Comparison of ENCODE assay signal across 14 mouse cellular contexts in genomic region chr7:16918014-16918413, GRCm38 (mm10). TPM values are rescaled to one million over a fixed set of nuclear protein-coding genes. Genes with fewer than 3 reads are reported as not detected.
DNase-seq lines count a peak whose midpoint lies in the region; ATAC-seq and TF ChIP-seq lines count a peak whose summit lies in the region.
"Had no signal": no experiment of that assay in that cellular context is flagged by ENCODE, and none has a peak within 500 bp of the region (broad histone marks: within the 10 kb centered on the region; RNA-seq: fewer than 3 reads in every experiment).

No protein-coding gene starts in this region.

- no peak for TF ChIP-seq CTCF in layer of hippocampus, adult 2 months (conservative IDR thresholded peaks at IDR 0.05)

- H3K27ac ChIP-seq in forebrain, embryonic 12.5 days = 0 out of 2 replicates have a peak overlapping the region, but pooled peaks have one; percentile 8
- no peak overlapping the region for H3K27ac ChIP-seq in forebrain, embryonic 10.5 days
- peak overlapping the region; percentile 19; the same call in 1 of the 2 replicates for H3K27ac ChIP-seq in midbrain, embryonic 13.5 days
- no peak overlapping the region for H3K27ac ChIP-seq in midbrain, embryonic 15.5 days
- H3K27ac ChIP-seq in layer of hippocampus, adult 2 months = peak overlapping the region; percentile 87

- H3K4me3 ChIP-seq in forebrain, embryonic 12.5 days (replicated peaks) = no peak overlapping the region
- H3K4me3 ChIP-seq in forebrain, embryonic 10.5 days = no peak overlapping the region
- no peak overlapping the region for H3K4me3 ChIP-seq in midbrain, embryonic 13.5 days (replicated peaks)
- no peak overlapping the region for H3K4me3 ChIP-seq in midbrain, embryonic 15.5 days
- H3K4me3 ChIP-seq in layer of hippocampus, adult 2 months = no peak overlapping the region

- no peak for DNase-seq in forebrain, embryonic 10.5 days (ENCODE audit: extremely low spot score, low spot score)
- peak; percentile 78 to 81 for DNase-seq in layer of hippocampus, adult 2 months (ENCODE audit: low spot score in 2 of 2)
- peak; percentile 59 for DNase-seq in right cerebral cortex, postnatal 14 days
- no peak for DNase-seq in lung, postnatal 36 days
- no peak for DNase-seq in urinary bladder, adult 18-20 months (ENCODE audit: low spot score in 2 of 2)
- DNase-seq: B cell, adult 2 months; forebrain, postnatal 0 days; spleen, adult 18-20 months had no signal

- H3K27me3 ChIP-seq in forebrain, embryonic 12.5 days = no peaks in the 10 kb centered on the region
- no peaks in the 10 kb centered on the region for H3K27me3 ChIP-seq in forebrain, embryonic 10.5 days (ENCODE audit: poor library complexity, severe bottlenecking)
- no peaks in the 10 kb centered on the region for H3K27me3 ChIP-seq in midbrain, embryonic 13.5 days
- H3K27me3 ChIP-seq in midbrain, embryonic 15.5 days (replicated peaks) = no peaks in the 10 kb centered on the region

- H3K9ac ChIP-seq in forebrain, embryonic 12.5 days = no peak overlapping the region
- no peak overlapping the region for H3K9ac ChIP-seq in midbrain, embryonic 13.5 days (replicated peaks)
- H3K9ac ChIP-seq in midbrain, embryonic 15.5 days = no peak overlapping the region
- H3K9ac ChIP-seq: forebrain, postnatal 0 days had no signal

- H3K4me1 ChIP-seq in forebrain, embryonic 12.5 days = peaks cover 42% of the 10 kb centered on the region
- peaks cover 38% of the 10 kb centered on the region for H3K4me1 ChIP-seq in forebrain, embryonic 10.5 days
- H3K4me1 ChIP-seq in midbrain, embryonic 13.5 days (replicated peaks) = peaks cover 56% of the 10 kb centered on the region
- H3K4me1 ChIP-seq in midbrain, embryonic 15.5 days = peaks cover 48% of the 10 kb centered on the region

- WGBS in forebrain, embryonic 12.5 days = 85% methylated on average over 9 of the region's 9 CpGs
- WGBS in forebrain, embryonic 10.5 days = 92% methylated on average over 9 of the region's 9 CpGs
- WGBS in midbrain, embryonic 13.5 days = 85% methylated on average over 9 of the region's 9 CpGs
- WGBS in midbrain, embryonic 15.5 days = 77% methylated on average over 9 of the region's 9 CpGs

- no peak for ATAC-seq in forebrain, embryonic 12.5 days (ENCODE audit: low FRiP score)
- no peak for ATAC-seq in midbrain, embryonic 13.5 days
- no peak for ATAC-seq in midbrain, embryonic 15.5 days (replicated peaks)
- ATAC-seq: forebrain, postnatal 0 days had no signal

- peaks cover 61% of the 10 kb centered on the region for H3K36me3 ChIP-seq in forebrain, embryonic 12.5 days (replicated peaks)
- H3K36me3 ChIP-seq in forebrain, embryonic 10.5 days (replicated peaks) = peaks cover 87% of the 10 kb centered on the region
- H3K36me3 ChIP-seq in midbrain, embryonic 13.5 days = peaks cover 72% of the 10 kb centered on the region
- peaks cover 36% of the 10 kb centered on the region for H3K36me3 ChIP-seq in midbrain, embryonic 15.5 days (replicated peaks)

- no peak overlapping the region for H3K4me2 ChIP-seq in forebrain, embryonic 12.5 days
- no peak overlapping the region for H3K4me2 ChIP-seq in midbrain, embryonic 13.5 days (replicated peaks)
- H3K4me2 ChIP-seq in midbrain, embryonic 15.5 days = no peak overlapping the region
- H3K4me2 ChIP-seq: liver, embryonic 11.5 days had no signal

- H3K9me3 ChIP-seq in forebrain, embryonic 12.5 days = no peaks in the 10 kb centered on the region
- no peaks in the 10 kb centered on the region for H3K9me3 ChIP-seq in forebrain, embryonic 10.5 days
- H3K9me3 ChIP-seq in midbrain, embryonic 13.5 days = no peaks in the 10 kb centered on the region
- H3K9me3 ChIP-seq in midbrain, embryonic 15.5 days = no peaks in the 10 kb centered on the region

RNA-seq across cellular contexts. Expression of gene Calm3, which starts 5.9 kb away (rescaled TPM):
- polyA plus RNA-seq in forebrain, embryonic 12.5 days (2016; fragmentation: Nextera tagmentation; extraction: Ambion mirVana) = 227 and 234 TPM in 2 replicates
- 156 and 163 TPM in 2 replicates for polyA plus RNA-seq in forebrain, embryonic 10.5 days (2016; fragmentation: Nextera tagmentation; extraction: Ambion mirVana)
- 297 and 325 TPM in 2 replicates for polyA plus RNA-seq in midbrain, embryonic 13.5 days (2015; fragmentation: Nextera tagmentation; extraction: Ambion mirVana)
- 351 and 370 TPM in 2 replicates for polyA plus RNA-seq in midbrain, embryonic 15.5 days (2015; fragmentation: Nextera tagmentation; extraction: Ambion mirVana)
- 1,000 to 10,000 TPM; 2,074 to 2,160 TPM for total RNA-seq in layer of hippocampus, adult 2 months (2021)

RNA-seq across cellular contexts. Expression of gene Ptgir, which starts 11.7 kb away (rescaled TPM):
- polyA plus RNA-seq in forebrain, embryonic 12.5 days (2016; fragmentation: Nextera tagmentation; extraction: Ambion mirVana) = 0.24 and 0.51 TPM in 2 replicates
- 0.10 TPM in 2 replicates for polyA plus RNA-seq in forebrain, embryonic 10.5 days (2016; fragmentation: Nextera tagmentation; extraction: Ambion mirVana)
- 0.41 and 0.54 TPM in 2 replicates for polyA plus RNA-seq in midbrain, embryonic 13.5 days (2015; fragmentation: Nextera tagmentation; extraction: Ambion mirVana)
- polyA plus RNA-seq in midbrain, embryonic 15.5 days (2015; fragmentation: Nextera tagmentation; extraction: Ambion mirVana) = 0.42 and 0.43 TPM in 2 replicates
- under 1 TPM; 0.10 to 0.20 TPM for total RNA-seq in layer of hippocampus, adult 2 months (2021)
- total RNA-seq: forebrain, postnatal 0 days had no signal

RNA-seq across cellular contexts. Expression of gene Gng8, which starts 26.4 kb away (rescaled TPM):
- 14.7 and 16.4 TPM in 2 replicates for polyA plus RNA-seq in forebrain, embryonic 12.5 days (2016; fragmentation: Nextera tagmentation; extraction: Ambion mirVana)
- 5.5 and 6.6 TPM in 2 replicates for polyA plus RNA-seq in forebrain, embryonic 10.5 days (2016; fragmentation: Nextera tagmentation; extraction: Ambion mirVana)
- polyA plus RNA-seq in midbrain, embryonic 13.5 days (2015; fragmentation: Nextera tagmentation; extraction: Ambion mirVana) = 23.4 and 30.8 TPM in 2 replicates
- 9.7 and 16.6 TPM in 2 replicates for polyA plus RNA-seq in midbrain, embryonic 15.5 days (2015; fragmentation: Nextera tagmentation; extraction: Ambion mirVana)
- total RNA-seq in layer of hippocampus, adult 2 months (2021) = 1 to 10 TPM; 1.9 to 4.0 TPM
- total RNA-seq: forebrain, postnatal 0 days had no signal

RNA-seq across cellular contexts. Expression of gene Pnmal2, which starts 26.5 kb away (rescaled TPM):
- polyA plus RNA-seq in forebrain, embryonic 12.5 days (2016; fragmentation: Nextera tagmentation; extraction: Ambion mirVana) = 52.6 and 53.3 TPM in 2 replicates
- 4.3 and 6.8 TPM in 2 replicates for polyA plus RNA-seq in forebrain, embryonic 10.5 days (2016; fragmentation: Nextera tagmentation; extraction: Ambion mirVana)
- polyA plus RNA-seq in midbrain, embryonic 13.5 days (2015; fragmentation: Nextera tagmentation; extraction: Ambion mirVana) = 119 and 120 TPM in 2 replicates
- polyA plus RNA-seq in midbrain, embryonic 15.5 days (2015; fragmentation: Nextera tagmentation; extraction: Ambion mirVana) = 198 and 205 TPM in 2 replicates
- 100 to 1,000 TPM; 348 to 373 TPM for total RNA-seq in layer of hippocampus, adult 2 months (2021)
- total RNA-seq: MEL had no signal

RNA-seq across cellular contexts. Expression of gene Pnmal1, which starts 41.5 kb away (rescaled TPM):
- 32.3 and 37.0 TPM in 2 replicates for polyA plus RNA-seq in forebrain, embryonic 12.5 days (2016; fragmentation: Nextera tagmentation; extraction: Ambion mirVana)
- 7.3 and 9.3 TPM in 2 replicates for polyA plus RNA-seq in forebrain, embryonic 10.5 days (2016; fragmentation: Nextera tagmentation; extraction: Ambion mirVana)
- polyA plus RNA-seq in midbrain, embryonic 13.5 days (2015; fragmentation: Nextera tagmentation; extraction: Ambion mirVana) = 54.7 and 60.8 TPM in 2 replicates
- 74.5 and 76.1 TPM in 2 replicates for polyA plus RNA-seq in midbrain, embryonic 15.5 days (2015; fragmentation: Nextera tagmentation; extraction: Ambion mirVana)
- total RNA-seq in layer of hippocampus, adult 2 months (2021) = 100 to 1,000 TPM; 103 to 121 TPM
- total RNA-seq: heart, adult 18-20 months had no signal

Comparison
In these comparisons a context has a peak if more than half of its experiments do, and no peak if none do; other contexts are left out.
1. H3K27ac ChIP-seq: peak in forebrain, embryonic 12.5 days (single experiment), midbrain, embryonic 13.5 days (single experiment) and layer of hippocampus, adult 2 months (single experiment); none in forebrain, embryonic 10.5 days (single experiment) and midbrain, embryonic 15.5 days (single experiment).
2. DNase-seq: peak in layer of hippocampus, adult 2 months (2 of 2) and right cerebral cortex, postnatal 14 days (single experiment); none in forebrain, embryonic 10.5 days (single experiment), lung, postnatal 36 days (single experiment) and urinary bladder, adult 18-20 months (0 of 2).